Mouse (Mus musculus): ENCODE results near the gene Nsun4. TPM values are rescaled to one million over a fixed set of nuclear protein-coding genes. Genes with fewer than 3 reads are reported as not detected.

Nsun4 gene
- polyA plus RNA-seq, 1 experiment = 19.1 TPM

- Histone ChIP-seq H3K27ac (ENCODE audit: control insufficient read depth, insufficient read depth, low read length) (no peak overlapping the region), H3K4me1 (replicated peaks; ENCODE audit: control insufficient read depth, insufficient read depth, low read length) (peaks cover under 1% of the 10 kb centered on the region), H3K4me3 (ENCODE audit: control insufficient read depth, insufficient read depth, low read length) (no peak overlapping the region), H3K36me3 (ENCODE audit: control insufficient read depth, insufficient read depth, low read length) (no peaks in the 10 kb centered on the region), H3K27me3 (ENCODE audit: control insufficient read depth, insufficient read depth, low read length) (no peaks in the 10 kb centered on the region)
- 82% methylated on average over 7 of the region's 7 CpGs for WGBS
- TF ChIP-seq POLR2A (IDR thresholded peaks at IDR 0.05; ENCODE audit: control insufficient read depth, extremely low read depth, insufficient read depth, low read length, poor library complexity) = no peak
- no peak for TF ChIP-seq CTCF (IDR thresholded peaks at IDR 0.05; ENCODE audit: borderline replicate concordance, control insufficient read depth, extremely low read depth, insufficient read depth, low read length, poor library complexity)
- DNase-seq = no peak
Measured at GRCm38 (mm10) chr4:115989382-115989781, 64.3 kb downstream of the Nsun4 start.

DNA sequence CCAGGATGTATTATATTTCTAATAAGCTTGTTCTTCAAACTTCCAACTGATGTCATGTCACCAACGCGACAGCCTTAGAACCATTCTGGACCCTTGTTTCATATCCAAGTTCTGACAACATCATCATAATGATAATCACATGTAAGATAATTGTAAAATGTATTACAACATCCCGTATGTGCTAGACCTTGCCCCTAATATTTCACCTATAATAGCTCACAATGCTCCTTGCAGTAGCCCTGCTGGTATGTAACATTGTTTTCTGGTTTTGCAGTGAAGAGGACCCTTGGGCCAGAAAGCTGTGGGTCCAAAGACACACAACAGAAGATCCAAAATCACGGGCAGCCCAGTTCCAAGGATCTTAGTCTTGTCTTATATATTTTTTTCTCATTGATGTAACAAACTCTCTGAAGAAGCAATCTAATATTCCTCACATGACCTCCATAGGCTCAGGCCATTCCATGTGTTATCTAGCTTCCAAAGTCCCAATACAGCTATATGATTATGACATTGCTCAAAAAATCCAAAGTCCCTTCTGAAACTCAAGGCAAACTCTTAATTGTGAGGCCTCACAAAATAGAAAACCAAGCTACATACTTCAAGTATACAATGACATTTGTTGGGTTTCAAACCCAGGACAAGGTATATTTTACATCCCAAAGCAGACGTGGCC lies 65.7 kb downstream of the Nsun4 start:
- Histone ChIP-seq H3K27me3 (ENCODE audit: control insufficient read depth, insufficient read depth, low read length) (no peaks in the 10 kb centered on the region), H3K36me3 (ENCODE audit: control insufficient read depth, insufficient read depth, low read length) (no peaks in the 10 kb centered on the region), H3K4me1 (replicated peaks; ENCODE audit: control insufficient read depth, insufficient read depth, low read length) (peaks cover 3% of the 10 kb centered on the region), H3K27ac (ENCODE audit: control insufficient read depth, insufficient read depth, low read length) (no peak overlapping the region), H3K4me3 (ENCODE audit: control insufficient read depth, insufficient read depth, low read length) (no peak overlapping the region)
- no peak for TF ChIP-seq POLR2A (IDR thresholded peaks at IDR 0.05; ENCODE audit: control insufficient read depth, extremely low read depth, insufficient read depth, low read length, poor library complexity)
- TF ChIP-seq CTCF (IDR thresholded peaks at IDR 0.05; ENCODE audit: borderline replicate concordance, control insufficient read depth, extremely low read depth, insufficient read depth, low read length, poor library complexity) = no peak
- 83% methylated on average over 5 of the region's 5 CpGs for WGBS
- DNase-seq = no peak

DNA sequence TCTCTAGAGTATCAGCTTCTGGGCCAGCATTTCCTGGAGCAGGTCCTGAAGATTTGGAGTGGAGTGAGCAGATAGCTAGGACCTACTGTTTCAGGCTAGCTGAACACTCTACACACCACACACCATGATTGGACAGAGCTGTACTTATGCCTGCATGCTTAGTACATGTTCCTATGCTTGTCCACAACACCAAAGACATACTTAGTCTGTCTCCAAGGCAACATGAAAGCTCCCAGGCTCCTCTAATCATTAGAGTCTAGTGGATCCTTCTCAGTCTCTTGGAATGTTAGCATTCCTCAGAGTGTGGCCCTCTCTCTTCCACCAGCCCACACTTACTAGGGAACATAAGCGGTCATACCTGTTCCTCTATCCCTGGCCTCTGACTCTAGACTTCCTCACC lies 66.2 kb downstream of the Nsun4 start:
- Histone ChIP-seq H3K27me3 (ENCODE audit: control insufficient read depth, insufficient read depth, low read length) (no peaks in the 10 kb centered on the region), H3K4me3 (ENCODE audit: control insufficient read depth, insufficient read depth, low read length) (no peak overlapping the region), H3K27ac (ENCODE audit: control insufficient read depth, insufficient read depth, low read length) (no peak overlapping the region), H3K36me3 (ENCODE audit: control insufficient read depth, insufficient read depth, low read length) (no peaks in the 10 kb centered on the region), H3K4me1 (replicated peaks; ENCODE audit: control insufficient read depth, insufficient read depth, low read length) (peaks cover 3% of the 10 kb centered on the region)
- TF ChIP-seq POLR2A (IDR thresholded peaks at IDR 0.05; ENCODE audit: control insufficient read depth, extremely low read depth, insufficient read depth, low read length, poor library complexity) (no peak), CTCF (IDR thresholded peaks at IDR 0.05; ENCODE audit: borderline replicate concordance, control insufficient read depth, extremely low read depth, insufficient read depth, low read length, poor library complexity) (no peak)
- DNase-seq = no peak
- 88% methylated on average over 1 of the region's 1 CpGs for WGBS

- DNase-seq = no peak
- TF ChIP-seq POLR2A (IDR thresholded peaks at IDR 0.05; ENCODE audit: control insufficient read depth, extremely low read depth, insufficient read depth, low read length, poor library complexity) (no peak), CTCF (IDR thresholded peaks at IDR 0.05; ENCODE audit: borderline replicate concordance, control insufficient read depth, extremely low read depth, insufficient read depth, low read length, poor library complexity) (no peak)
- no peaks in the 10 kb centered on the region for H3K36me3 ChIP-seq (ENCODE audit: control insufficient read depth, insufficient read depth, low read length)
- H3K27ac ChIP-seq (ENCODE audit: control insufficient read depth, insufficient read depth, low read length) = no peak overlapping the region
- peaks cover 3% of the 10 kb centered on the region for H3K4me1 ChIP-seq (replicated peaks; ENCODE audit: control insufficient read depth, insufficient read depth, low read length)
- peaks cover 5% of the 10 kb centered on the region for H3K27me3 ChIP-seq (ENCODE audit: control insufficient read depth, insufficient read depth, low read length)
- whole genome bisulfite sequencing = 57% methylated on average over 8 of the region's 8 CpGs
- H3K4me3 ChIP-seq (ENCODE audit: control insufficient read depth, insufficient read depth, low read length) = no peak overlapping the region
Measured at GRCm38 (mm10) chr4:115984967-115985366, 68.7 kb downstream of the Nsun4 start.

- Histone ChIP-seq H3K4me3 (ENCODE audit: control insufficient read depth, insufficient read depth, low read length) (no peak overlapping the region), H3K4me1 (replicated peaks; ENCODE audit: control insufficient read depth, insufficient read depth, low read length) (peaks cover 3% of the 10 kb centered on the region), H3K27me3 (ENCODE audit: control insufficient read depth, insufficient read depth, low read length) (peaks cover 13% of the 10 kb centered on the region), H3K36me3 (ENCODE audit: control insufficient read depth, insufficient read depth, low read length) (no peaks in the 10 kb centered on the region), H3K27ac (ENCODE audit: control insufficient read depth, insufficient read depth, low read length) (no peak overlapping the region)
- 10% methylated on average over 13 of the region's 13 CpGs for WGBS
- DNase-seq = peak; percentile 79
- TF ChIP-seq CTCF (IDR thresholded peaks at IDR 0.05; ENCODE audit: borderline replicate concordance, control insufficient read depth, extremely low read depth, insufficient read depth, low read length, poor library complexity) = peak; percentile 80; the same call in 1 of the 2 replicates
- TF ChIP-seq POLR2A (IDR thresholded peaks at IDR 0.05; ENCODE audit: control insufficient read depth, extremely low read depth, insufficient read depth, low read length, poor library complexity) = no peak
Measured at GRCm38 (mm10) chr4:115984111-115984510, 69.6 kb downstream of the Nsun4 start.

Other genes starting within 250 kb of the Nsun4 start
- 36.4 and 36.8 TPM in 2 replicates for gene Mob3c, start 225.8 kb downstream of the Nsun4 start, polyA plus RNA-seq (2012; rRNA removed)
- 101 and 136 TPM in 2 replicates for gene Mknk1, start 214.7 kb downstream of the Nsun4 start, polyA plus RNA-seq (2012; rRNA removed)
- gene Kncn, start 169.5 kb downstream of the Nsun4 start, polyA plus RNA-seq (2012; rRNA removed) = 0.09 and 0.15 TPM in 2 replicates
- gene 6430628N08Rik, start 163.2 kb downstream of the Nsun4 start, polyA plus RNA-seq (2012; rRNA removed) = 0.17 TPM in 1 of 2 replicates, not detected in the other
- 0.14 and 0.18 TPM in 2 replicates for gene Dmbx1, start 114.0 kb downstream of the Nsun4 start, polyA plus RNA-seq (2012; rRNA removed)
- 77.2 and 88.1 TPM in 2 replicates for gene Faah, start 36.0 kb downstream of the Nsun4 start, polyA plus RNA-seq (2012; rRNA removed)
- 133 and 213 TPM in 2 replicates for gene Uqcrh, start 21.2 kb upstream of the Nsun4 start, polyA plus RNA-seq (2012; rRNA removed)
- 66.1 and 67.1 TPM in 2 replicates for gene Lrrc41, start 21.4 kb upstream of the Nsun4 start, polyA plus RNA-seq (2012; rRNA removed)
- gene Rad54l, start 69.8 kb upstream of the Nsun4 start, polyA plus RNA-seq (2012; rRNA removed) = 12.7 and 15.4 TPM in 2 replicates
- gene Pomgnt1, start 70.0 kb upstream of the Nsun4 start, polyA plus RNA-seq (2012; rRNA removed) = 36.1 and 40.1 TPM in 2 replicates
- 0.88 and 1.1 TPM in 2 replicates for gene Lurap1, start 97.5 kb upstream of the Nsun4 start, polyA plus RNA-seq (2012; rRNA removed)
- 3.0 and 4.1 TPM in 2 replicates for gene Tspan1, start 113.7 kb upstream of the Nsun4 start, polyA plus RNA-seq (2012; rRNA removed)
- not detected in 2 replicates for gene 1700042G07Rik, start 119.5 kb upstream of the Nsun4 start, polyA plus RNA-seq (2012; rRNA removed)
- gene Gm49337, start 119.5 kb upstream of the Nsun4 start, polyA plus RNA-seq (2012; rRNA removed) = not detected in 2 replicates
- 26.0 and 26.3 TPM in 2 replicates for gene Pik3r3, start 167.7 kb upstream of the Nsun4 start, polyA plus RNA-seq (2012; rRNA removed)